Mouse (Mus musculus) liver, embryonic 18 days (tissue): ENCODE measurements around the gene Olfr789. TPM values are rescaled to one million over a fixed set of nuclear protein-coding genes. Genes with fewer than 3 reads are reported as not detected.

Experiments
- polyA plus RNA-seq: library from polyadenylated mRNA; depleted of rRNA; stranded (reverse); fragments of >200 nt; gene quantifications from 2 replicates; pipeline ENCODE4 v1.2.3, GENCODE M21; 2012; rRNA removed

The Olfr789 gene
- polyA plus RNA-seq, result not detected in 2 replicates

GRCm38 (mm10) chr10:129484452-129484851 lies at the start of gene Olfr789:
TSS of gene Olfr789 (plus strand) at chr10:129484752.

DNA sequence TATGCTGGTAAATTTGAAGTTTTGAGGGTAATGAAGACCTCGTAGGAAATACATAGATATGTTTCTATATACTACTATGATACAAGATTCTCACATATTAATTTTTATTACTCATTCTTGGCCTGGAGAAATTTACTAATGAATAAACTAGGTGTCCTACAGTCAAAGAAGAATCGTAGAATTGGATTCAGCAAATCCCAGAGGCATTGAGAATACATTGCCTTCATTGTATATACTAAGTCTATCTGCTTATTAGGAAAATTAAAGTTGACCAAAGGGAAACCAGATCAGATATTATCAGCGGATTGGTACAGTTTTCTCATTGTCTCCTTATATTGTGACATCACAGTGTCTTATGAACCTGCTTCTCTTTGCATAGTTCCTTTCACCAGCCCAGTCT lies 23.0 kb upstream of the Olfr789 start, which contains the start of gene Olfr787:
TSS of gene Olfr787 (plus strand) at position 301 of the 400 bp plus-strand sequence.

DNA sequence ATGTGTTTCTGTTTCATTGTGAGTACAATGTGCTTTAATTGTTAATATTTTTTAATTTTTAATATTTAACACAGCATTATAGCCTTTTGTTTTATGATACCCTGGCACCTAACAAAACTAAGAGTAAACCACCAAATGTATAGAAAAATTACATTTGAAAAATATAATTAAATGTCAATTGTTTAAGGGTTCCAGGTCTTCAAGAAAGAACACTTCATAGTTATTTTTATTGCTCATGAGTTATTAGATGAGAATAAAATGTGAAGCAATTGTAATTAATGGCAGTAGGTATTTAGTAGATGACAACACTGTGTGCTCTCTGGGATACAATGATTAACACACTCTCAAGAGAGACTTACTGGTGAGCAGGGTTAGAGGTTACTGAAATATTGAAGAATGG lies 13.9 kb upstream of the Olfr789 start, which contains the start of gene Olfr788:
TSS of gene Olfr788 (plus strand) at position 301 of the 400 bp plus-strand sequence.

GRCm38 (mm10) chr10:129498192-129498591 lies 13.6 kb downstream of the Olfr789 start, which contains the start of gene Olfr790:
TSS of gene Olfr790 (plus strand) at chr10:129498492.

DNA sequence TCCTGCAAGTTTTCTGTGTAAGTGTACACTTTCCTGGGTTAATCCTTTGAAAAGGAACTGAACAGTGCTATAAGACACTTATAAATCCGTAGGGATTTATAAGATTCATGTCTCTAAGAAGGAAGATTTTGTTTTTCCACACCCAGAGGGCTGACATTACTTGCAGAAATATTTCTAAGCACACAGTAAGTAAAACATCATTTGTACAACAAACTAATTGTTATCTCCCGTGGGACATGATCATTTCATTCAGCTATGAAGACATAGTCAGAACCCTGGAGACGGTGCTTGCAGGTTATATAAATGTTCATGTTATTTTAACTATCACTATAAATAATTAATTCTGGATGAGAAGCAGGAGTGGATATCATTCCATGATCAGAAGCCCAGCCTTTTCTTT lies 36.9 kb downstream of the Olfr789 start, which contains the start of gene Olfr791:
TSS of gene Olfr791 (plus strand) at position 301 of the 400 bp plus-strand sequence.

GRCm38 (mm10) chr10:129538862-129539261 lies 54.3 kb downstream of the Olfr789 start, which contains the start of gene Olfr792:
TSS of gene Olfr792 (plus strand) at chr10:129539162.

Other genes starting within 250 kb of the Olfr789 start
- gene Olfr774, start 248.5 kb upstream of the Olfr789 start, polyA plus RNA-seq, result not detected in 2 replicates
- not detected in 2 replicates for gene Olfr775, start 236.3 kb upstream of the Olfr789 start, polyA plus RNA-seq
- not detected in 2 replicates for gene Olfr776, start 225.6 kb upstream of the Olfr789 start, polyA plus RNA-seq
- gene Olfr777, start 213.3 kb upstream of the Olfr789 start, polyA plus RNA-seq, result not detected in 2 replicates
- gene Olfr780, start 166.6 kb upstream of the Olfr789 start, polyA plus RNA-seq, result not detected in 2 replicates
- not detected in 2 replicates for gene Olfr781, start 155.9 kb upstream of the Olfr789 start, polyA plus RNA-seq
- gene Olfr782, start 135.9 kb upstream of the Olfr789 start, polyA plus RNA-seq, result not detected in 2 replicates
- gene Olfr784, start 100.7 kb upstream of the Olfr789 start, polyA plus RNA-seq, result 0.02 TPM in 1 of 2 replicates, not detected in the other
- gene Olfr785, start 79.3 kb upstream of the Olfr789 start, polyA plus RNA-seq, result not detected in 2 replicates
- gene Olfr786, start 57.4 kb upstream of the Olfr789 start, polyA plus RNA-seq, result not detected in 2 replicates
- not detected in 2 replicates for gene Olfr787, start 22.9 kb upstream of the Olfr789 start, polyA plus RNA-seq
- not detected in 2 replicates for gene Olfr788, start 13.8 kb upstream of the Olfr789 start, polyA plus RNA-seq
- gene Olfr790, start 13.7 kb downstream of the Olfr789 start, polyA plus RNA-seq, result not detected in 2 replicates
- 0.04 TPM in 1 of 2 replicates, not detected in the other for gene Olfr791, start 37.0 kb downstream of the Olfr789 start, polyA plus RNA-seq
- gene Olfr792, start 54.4 kb downstream of the Olfr789 start, polyA plus RNA-seq, result not detected in 2 replicates
- gene Olfr794, start 82.9 kb downstream of the Olfr789 start, polyA plus RNA-seq, result not detected in 2 replicates
- gene Olfr796, start 127.8 kb downstream of the Olfr789 start, polyA plus RNA-seq, result not detected in 2 replicates
- gene Olfr798, start 143.2 kb downstream of the Olfr789 start, polyA plus RNA-seq, result not detected in 2 replicates
- gene Olfr799, start 152.7 kb downstream of the Olfr789 start, polyA plus RNA-seq, result not detected in 2 replicates
- not detected in 2 replicates for gene Olfr800, start 172.9 kb downstream of the Olfr789 start, polyA plus RNA-seq
- not detected in 2 replicates for gene Olfr801, start 189.1 kb downstream of the Olfr789 start, polyA plus RNA-seq
- gene Olfr802, start 203.4 kb downstream of the Olfr789 start, polyA plus RNA-seq, result not detected in 2 replicates
- not detected in 2 replicates for gene Olfr803, start 209.5 kb downstream of the Olfr789 start, polyA plus RNA-seq
- gene Olfr804, start 218.5 kb downstream of the Olfr789 start, polyA plus RNA-seq, result not detected in 2 replicates
- not detected in 2 replicates for gene Olfr805, start 244.6 kb downstream of the Olfr789 start, polyA plus RNA-seq